20 mouse cellular contexts compared by ENCODE assay signal in the genomic region with DNA sequence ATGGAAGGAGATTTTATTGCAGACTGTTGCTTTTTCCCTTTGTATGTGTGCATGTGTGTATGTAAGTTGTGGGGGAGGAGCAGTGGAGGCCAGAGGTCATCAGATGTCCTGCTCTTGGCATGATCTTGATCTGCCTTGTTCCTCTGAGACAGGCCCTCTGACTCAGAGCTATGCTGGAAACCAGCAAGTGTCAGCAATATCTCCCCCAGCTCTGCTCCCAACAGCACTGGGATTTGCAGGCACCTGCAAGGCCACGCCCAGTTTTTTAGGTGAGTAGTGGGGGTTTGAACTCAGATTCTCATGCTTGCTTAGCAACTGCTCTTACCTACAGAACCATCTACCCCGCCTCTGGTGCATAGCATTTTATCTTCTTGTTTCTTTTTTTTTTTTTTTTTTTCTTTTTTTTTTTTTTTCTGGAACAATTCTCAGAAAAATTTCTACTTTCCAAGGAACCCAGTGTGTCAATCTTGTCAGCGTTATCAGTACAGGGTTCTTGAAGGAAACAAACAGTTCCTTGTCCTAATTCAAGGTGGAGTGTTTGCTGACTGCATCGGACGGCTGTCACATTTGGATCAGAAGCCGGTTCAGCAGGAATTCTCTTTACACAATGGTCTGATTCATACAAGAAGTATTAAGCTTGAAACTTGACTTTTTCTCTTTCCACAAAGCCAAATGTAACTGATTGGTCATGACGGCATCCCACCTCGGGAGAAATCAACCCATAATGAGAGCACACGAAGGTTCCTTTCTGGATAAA. TPM values are rescaled to one million over a fixed set of nuclear protein-coding genes. Genes with fewer than 3 reads are reported as not detected.
DNase-seq lines count a peak whose midpoint lies in the region; ATAC-seq and TF ChIP-seq lines count a peak whose summit lies in the region.
"Had no signal": no experiment of that assay in that cellular context is flagged by ENCODE, and none has a peak within 500 bp of the region (broad histone marks: within the 10 kb centered on the region; RNA-seq: fewer than 3 reads in every experiment).

No protein-coding gene starts in this region.

- no peak overlapping the region for H3K4me2 ChIP-seq in lung, embryonic 14.5 days
- H3K4me2 ChIP-seq in stomach, embryonic 14.5 days (replicated peaks; ENCODE audit: low read depth, low read length): no peak overlapping the region
- H3K4me2 ChIP-seq in liver, postnatal 0 days (ENCODE audit: low read depth, low read length): no peak overlapping the region
- H3K4me2 ChIP-seq: embryonic facial prominence, embryonic 13.5 days; forebrain, embryonic 12.5 days; hindbrain, embryonic 12.5 days; limb, embryonic 12.5 days; neural tube, embryonic 15.5 days had no signal

- intact Hi-C loops in gastrocnemius, adult 2 months (cut with DNase I): no loop called here

- WGBS in lung, embryonic 14.5 days: 66% methylated on average over 9 of the region's 9 CpGs
- 63% methylated on average over 9 of the region's 9 CpGs for WGBS in stomach, embryonic 14.5 days
- 69% methylated on average over 9 of the region's 9 CpGs for WGBS in liver, postnatal 0 days (ENCODE audit: insufficient replicate concordance)

- no peak overlapping the region for H3K9ac ChIP-seq in lung, embryonic 14.5 days
- no peak overlapping the region for H3K9ac ChIP-seq in stomach, embryonic 14.5 days (replicated peaks; ENCODE audit: low read depth, low read length)
- no peak overlapping the region for H3K9ac ChIP-seq in liver, postnatal 0 days (replicated peaks)
- H3K9ac ChIP-seq: embryonic facial prominence, embryonic 13.5 days; forebrain, embryonic 12.5 days; hindbrain, embryonic 12.5 days; limb, embryonic 12.5 days; liver, embryonic 14.5 days; neural tube, embryonic 15.5 days had no signal

- no peaks in the 10 kb centered on the region for H3K36me3 ChIP-seq in lung, embryonic 14.5 days (ENCODE audit: insufficient read depth)
- no peaks in the 10 kb centered on the region for H3K36me3 ChIP-seq in stomach, embryonic 14.5 days (ENCODE audit: control insufficient read depth, insufficient read depth, low read length)
- no peaks in the 10 kb centered on the region for H3K36me3 ChIP-seq in liver, postnatal 0 days (replicated peaks; ENCODE audit: insufficient read depth, low read length)
- H3K36me3 ChIP-seq: embryonic facial prominence, embryonic 13.5 days; forebrain, embryonic 12.5 days; hindbrain, embryonic 12.5 days; limb, embryonic 12.5 days; neural tube, embryonic 15.5 days had no signal

- TF ChIP-seq CTCF in layer of hippocampus, adult 2 months (conservative IDR thresholded peaks at IDR 0.05): no peak
- TF ChIP-seq CTCF in lung, embryonic 14.5 days (IDR thresholded peaks at IDR 0.05; ENCODE audit: low read depth): no peak
- no peak for TF ChIP-seq CTCF in liver, postnatal 0 days (IDR thresholded peaks at IDR 0.05; ENCODE audit: low read depth)
- TF ChIP-seq CTCF in gastrocnemius, adult 2 months (IDR thresholded peaks at IDR 0.05): no peak

- no peak for DNase-seq in layer of hippocampus, adult 2 months (ENCODE audit: low spot score in 2 of 2)
- DNase-seq in layer of hippocampus, adult 11-12 months (ENCODE audit: low spot score): no peak
- peak; percentile 3 for DNase-seq in Muller cell, postnatal 12 days (ENCODE audit: inconsistent ontology term)
- peak; percentile 80 for DNase-seq in lung, embryonic 14.5 days
- no peak for DNase-seq in liver, postnatal 0 days
- DNase-seq in gastrocnemius, adult 2 months: no peak
- DNase-seq in gastrocnemius, postnatal 4 days (ENCODE audit: low spot score in 2 of 2): no peak
- DNase-seq: cerebellum, adult 18-20 months; heart, adult 2 months; kidney, postnatal 25 days; thymus, adult 2 months had no signal

- H3K27ac ChIP-seq in layer of hippocampus, adult 2 months: 0 out of 2 replicates have a peak overlapping the region, but pooled peaks have one; percentile 5
- peak overlapping the region; percentile 33; the same call in 1 of the 2 replicates for H3K27ac ChIP-seq in lung, embryonic 14.5 days (ENCODE audit: low read depth)
- H3K27ac ChIP-seq in stomach, embryonic 14.5 days (ENCODE audit: low read length): peak overlapping the region; percentile 27; the same call in 1 of the 2 replicates
- H3K27ac ChIP-seq in liver, postnatal 0 days (ENCODE audit: low read depth): no peak overlapping the region
- H3K27ac ChIP-seq in gastrocnemius, adult 2 months: no peak overlapping the region
- H3K27ac ChIP-seq: embryonic facial prominence, embryonic 13.5 days; forebrain, embryonic 12.5 days; heart, adult 2 months; hindbrain, embryonic 12.5 days; limb, embryonic 12.5 days; liver, embryonic 14.5 days; neural tube, embryonic 15.5 days had no signal

- H3K4me1 ChIP-seq in lung, embryonic 14.5 days (ENCODE audit: insufficient read depth): no peaks in the 10 kb centered on the region
- H3K4me1 ChIP-seq in stomach, embryonic 14.5 days (ENCODE audit: control insufficient read depth, insufficient read depth, low read length): no peaks in the 10 kb centered on the region
- H3K4me1 ChIP-seq in liver, postnatal 0 days (ENCODE audit: insufficient read depth): no peaks in the 10 kb centered on the region
- H3K4me1 ChIP-seq: embryonic facial prominence, embryonic 13.5 days; forebrain, embryonic 12.5 days; hindbrain, embryonic 12.5 days; limb, embryonic 12.5 days; neural tube, embryonic 15.5 days had no signal

- H3K9me3 ChIP-seq in lung, embryonic 14.5 days (ENCODE audit: low read depth, low read length): no peaks in the 10 kb centered on the region
- no peaks in the 10 kb centered on the region for H3K9me3 ChIP-seq in stomach, embryonic 14.5 days (ENCODE audit: control insufficient read depth, low read depth, low read length)
- H3K9me3 ChIP-seq in liver, postnatal 0 days (ENCODE audit: low read length): no peaks in the 10 kb centered on the region
- H3K9me3 ChIP-seq: embryonic facial prominence, embryonic 13.5 days; forebrain, embryonic 12.5 days; hindbrain, embryonic 12.5 days; limb, embryonic 12.5 days; neural tube, embryonic 15.5 days had no signal

- no peak for TF ChIP-seq EP300 in liver, postnatal 0 days (IDR thresholded peaks at IDR 0.05; ENCODE audit: low read depth)

- peak; percentile 69 for ATAC-seq in lung, embryonic 14.5 days (ENCODE audit: insufficient read depth)
- ATAC-seq in stomach, embryonic 14.5 days (ENCODE audit: insufficient number of reproducible peaks, insufficient read depth, low FRiP score, low read depth): peak; percentile 28; the same call in 1 of the 2 replicates
- no peak for ATAC-seq in liver, postnatal 0 days
- ATAC-seq: Patski had no signal

- no peak overlapping the region for H3K4me3 ChIP-seq in layer of hippocampus, adult 2 months
- H3K4me3 ChIP-seq in lung, embryonic 14.5 days (ENCODE audit: low read depth, low read length): no peak overlapping the region
- H3K4me3 ChIP-seq in stomach, embryonic 14.5 days (ENCODE audit: low read depth, low read length): no peak overlapping the region
- no peak overlapping the region for H3K4me3 ChIP-seq in liver, postnatal 0 days (ENCODE audit: low read depth, low read length)
- H3K4me3 ChIP-seq in gastrocnemius, adult 2 months: no peak overlapping the region
- H3K4me3 ChIP-seq: embryonic facial prominence, embryonic 13.5 days; forebrain, embryonic 12.5 days; heart, adult 2 months; hindbrain, embryonic 12.5 days; limb, embryonic 12.5 days; neural tube, embryonic 15.5 days had no signal

- H3K27me3 ChIP-seq in lung, embryonic 14.5 days (ENCODE audit: insufficient read depth, low read length): no peaks in the 10 kb centered on the region
- no peaks in the 10 kb centered on the region for H3K27me3 ChIP-seq in stomach, embryonic 14.5 days (ENCODE audit: control insufficient read depth, insufficient read depth, low read length)
- no peaks in the 10 kb centered on the region for H3K27me3 ChIP-seq in liver, postnatal 0 days (ENCODE audit: insufficient read depth, low read length)
- H3K27me3 ChIP-seq: embryonic facial prominence, embryonic 13.5 days; forebrain, embryonic 12.5 days; hindbrain, embryonic 12.5 days; limb, embryonic 12.5 days; neural tube, embryonic 15.5 days; Patski had no signal

RNA-seq across cellular contexts. Expression of a gene that starts 41.2 kb away (rescaled TPM):
- total RNA-seq in layer of hippocampus, adult 2 months (2021): 10 to 100 TPM; 28.8 to 36.3 TPM
- 124 and 129 TPM in 2 replicates for polyA plus RNA-seq in lung, embryonic 14.5 days (2014; fragmentation: Nextera tagmentation; extraction: Ambion mirVana)
- polyA plus RNA-seq in stomach, embryonic 14.5 days (2014; fragmentation: Nextera tagmentation; extraction: Ambion mirVana): 32.9 and 33.4 TPM in 2 replicates
- 67.1 and 86.5 TPM in 2 replicates for polyA plus RNA-seq in liver, postnatal 0 days (2015; fragmentation: Nextera tagmentation; extraction: Ambion mirVana)
- total RNA-seq in gastrocnemius, adult 2 months (2021): 10 to 100 TPM; 18.0 to 26.9 TPM
- total RNA-seq in gastrocnemius, postnatal 4 days (2021): 10 to 100 TPM; 33.7 to 35.5 TPM
- total RNA-seq: common myeloid progenitor, adult 5-6 weeks had no signal

RNA-seq across cellular contexts. Expression of a gene that starts 43.5 kb away (rescaled TPM):
- total RNA-seq in layer of hippocampus, adult 2 months (2021): 10 to 100 TPM; 71.7 to 74.5 TPM
- 356 and 358 TPM in 2 replicates for polyA plus RNA-seq in lung, embryonic 14.5 days (2014; fragmentation: Nextera tagmentation; extraction: Ambion mirVana)
- 338 and 366 TPM in 2 replicates for polyA plus RNA-seq in stomach, embryonic 14.5 days (2014; fragmentation: Nextera tagmentation; extraction: Ambion mirVana)
- polyA plus RNA-seq in liver, postnatal 0 days (2015; fragmentation: Nextera tagmentation; extraction: Ambion mirVana): 163 and 168 TPM in 2 replicates
- total RNA-seq in gastrocnemius, adult 2 months (2021): 100 to 1,000 TPM; 307 to 392 TPM
- total RNA-seq in gastrocnemius, postnatal 4 days (2021): 100 to 1,000 TPM; 155 to 161 TPM

RNA-seq across cellular contexts. Expression of a gene that starts 56.7 kb away (rescaled TPM):
- 100 to 1,000 TPM; 182 to 188 TPM for total RNA-seq in layer of hippocampus, adult 2 months (2021)
- 420 and 425 TPM in 2 replicates for polyA plus RNA-seq in lung, embryonic 14.5 days (2014; fragmentation: Nextera tagmentation; extraction: Ambion mirVana)
- 315 and 333 TPM in 2 replicates for polyA plus RNA-seq in stomach, embryonic 14.5 days (2014; fragmentation: Nextera tagmentation; extraction: Ambion mirVana)
- 92.7 and 94.2 TPM in 2 replicates for polyA plus RNA-seq in liver, postnatal 0 days (2015; fragmentation: Nextera tagmentation; extraction: Ambion mirVana)
- total RNA-seq in gastrocnemius, adult 2 months (2021): 10 to 100 TPM; 71.3 to 75.6 TPM
- total RNA-seq in gastrocnemius, postnatal 4 days (2021): 100 to 1,000 TPM; 127 to 128 TPM

Comparison
In these comparisons a context has a peak if more than half of its experiments do, and no peak if none do; other contexts are left out.
1. DNase-seq: peak in Muller cell, postnatal 12 days (single experiment) and lung, embryonic 14.5 days (single experiment); none in layer of hippocampus, adult 2 months (0 of 2), layer of hippocampus, adult 11-12 months (single experiment), liver, postnatal 0 days (single experiment), gastrocnemius, adult 2 months (single experiment) and gastrocnemius, postnatal 4 days (0 of 2).
2. H3K27ac ChIP-seq: peak in layer of hippocampus, adult 2 months (single experiment), lung, embryonic 14.5 days (single experiment) and stomach, embryonic 14.5 days (single experiment); none in liver, postnatal 0 days (single experiment) and gastrocnemius, adult 2 months (single experiment).